Mouse (Mus musculus) erythroblast, embryonic 14.5 days (primary cell): ENCODE measurements around the gene Ptov1.

Source experiments
- GATA1 ChIP-seq: IDR thresholded peaks from 2 replicates; pipeline ENCODE4 v1.6.1; 2012; ENCODE audit warnings: low read length, inconsistent platforms, mixed read lengths
- TAL1 ChIP-seq: IDR thresholded peaks from 3 replicates; pipeline ENCODE4 v1.6.1; 2012; ENCODE audit warnings: low read length, inconsistent platforms, mixed read lengths

DNA sequence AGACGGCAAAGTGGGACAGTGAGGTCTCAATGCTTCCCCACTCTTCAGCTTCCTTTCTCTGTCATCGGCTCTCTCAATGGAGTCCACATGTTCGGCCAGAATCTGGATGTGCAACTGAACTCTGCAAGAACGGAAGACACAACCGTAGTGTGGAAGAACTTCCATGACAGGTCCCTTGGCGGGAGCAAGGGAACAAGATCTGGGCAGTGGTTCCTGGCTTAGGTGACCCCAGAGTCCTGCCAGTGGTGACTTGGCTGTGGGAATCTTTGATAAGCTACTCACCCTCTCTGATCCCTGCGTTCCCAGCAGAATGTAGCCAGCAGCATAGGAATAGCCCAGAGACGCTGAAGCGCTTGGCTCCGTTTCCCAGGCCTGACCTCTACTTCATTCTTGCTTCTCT lies 26.9 kb upstream of the Ptov1 start:
- TF ChIP-seq TAL1 = no peak
- no peak for TF ChIP-seq GATA1
